Mouse (Mus musculus): ENCODE measurements around the gene Glra1. TPM values are rescaled to one million over a fixed set of nuclear protein-coding genes. Genes with fewer than 3 reads are reported as not detected.

Gene Glra1
- polyA plus RNA-seq, 1 experiment, result 0.15 TPM

- TF ChIP-seq POLR2A (IDR thresholded peaks at IDR 0.05; ENCODE audit: extremely low read depth, insufficient read depth, low read length), result no peak
- no peak for TF ChIP-seq CTCF (IDR thresholded peaks at IDR 0.05; ENCODE audit: extremely low read depth, insufficient read depth, low read length)
- H3K4me1 ChIP-seq (ENCODE audit: control insufficient read depth, insufficient read depth, low read length), result no peaks in the 10 kb centered on the region
- H3K27ac ChIP-seq (ENCODE audit: insufficient read depth, low read length), result no peak overlapping the region
- no peak overlapping the region for H3K4me3 ChIP-seq (ENCODE audit: insufficient read depth, low read length)
Measured at GRCm38 (mm10) chr11:55591194-55591593, 16.8 kb downstream of the Glra1 start.

- TF ChIP-seq CTCF (IDR thresholded peaks at IDR 0.05; ENCODE audit: extremely low read depth, insufficient read depth, low read length) (peak; percentile 47), POLR2A (IDR thresholded peaks at IDR 0.05; ENCODE audit: extremely low read depth, insufficient read depth, low read length) (no peak)
- Histone ChIP-seq H3K27ac (ENCODE audit: insufficient read depth, low read length) (no peak overlapping the region), H3K4me3 (ENCODE audit: insufficient read depth, low read length) (no peak overlapping the region), H3K4me1 (ENCODE audit: control insufficient read depth, insufficient read depth, low read length) (no peaks in the 10 kb centered on the region)
Measured at GRCm38 (mm10) chr11:55589376-55590167, 18.4 kb downstream of the Glra1 start.

DNA sequence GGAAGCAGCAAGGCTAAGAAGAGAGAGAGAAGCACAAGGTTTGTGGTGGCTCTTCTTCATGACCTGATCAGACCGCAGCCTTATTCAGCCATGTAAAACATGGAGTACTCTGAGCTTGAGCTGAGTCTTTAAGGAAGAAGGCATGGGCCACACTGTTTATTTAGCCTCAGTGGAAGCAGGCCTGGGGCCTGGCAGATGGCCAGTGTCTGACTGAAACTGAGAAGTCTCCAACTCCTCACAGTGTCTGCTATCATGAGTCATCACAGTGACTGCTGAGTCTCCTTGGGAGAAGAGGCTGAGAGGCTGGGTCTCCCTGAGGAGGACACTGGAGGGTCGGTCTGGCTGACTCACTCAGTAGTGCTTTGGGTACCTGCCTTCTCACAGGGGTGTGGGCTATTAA is 33.6 kb downstream of the Glra1 start:
- no peak for TF ChIP-seq POLR2A (IDR thresholded peaks at IDR 0.05; ENCODE audit: extremely low read depth, insufficient read depth, low read length)
- TF ChIP-seq CTCF (IDR thresholded peaks at IDR 0.05; ENCODE audit: extremely low read depth, insufficient read depth, low read length), result no peak
- Histone ChIP-seq H3K27ac (ENCODE audit: insufficient read depth, low read length) (no peak overlapping the region), H3K4me1 (ENCODE audit: control insufficient read depth, insufficient read depth, low read length) (no peaks in the 10 kb centered on the region), H3K4me3 (ENCODE audit: insufficient read depth, low read length) (no peak overlapping the region)

DNA sequence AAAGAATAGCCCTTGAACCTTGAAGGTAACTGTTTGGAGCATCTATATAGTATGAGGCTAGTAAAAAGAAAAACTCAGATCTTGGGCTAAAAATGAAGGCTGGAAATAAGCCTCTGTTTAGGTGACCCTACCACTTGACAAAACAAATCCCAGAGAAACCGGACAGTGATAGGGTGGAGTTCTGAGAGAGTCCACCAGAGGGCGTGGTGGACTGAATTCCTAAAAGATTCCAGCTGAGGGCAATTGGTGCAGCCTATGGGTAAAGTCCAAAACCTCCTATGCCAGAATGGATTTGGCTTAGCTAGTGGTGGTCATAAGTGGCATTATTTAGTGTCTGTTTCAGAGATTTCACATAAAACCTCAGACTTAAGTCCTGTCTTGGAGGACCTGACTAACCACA is 36.9 kb downstream of the Glra1 start:
- no peak overlapping the region for H3K27ac ChIP-seq (ENCODE audit: insufficient read depth, low read length)
- TF ChIP-seq CTCF (IDR thresholded peaks at IDR 0.05; ENCODE audit: extremely low read depth, insufficient read depth, low read length), result peak; percentile 59
- no peak for TF ChIP-seq POLR2A (IDR thresholded peaks at IDR 0.05; ENCODE audit: extremely low read depth, insufficient read depth, low read length)
- H3K4me3 ChIP-seq (ENCODE audit: insufficient read depth, low read length), result no peak overlapping the region
- no peaks in the 10 kb centered on the region for H3K4me1 ChIP-seq (ENCODE audit: control insufficient read depth, insufficient read depth, low read length)

GRCm38 (mm10) chr11:55566309-55567099 is 41.5 kb downstream of the Glra1 start:
- no peak overlapping the region for H3K4me3 ChIP-seq (ENCODE audit: insufficient read depth, low read length)
- H3K27ac ChIP-seq (ENCODE audit: insufficient read depth, low read length), result no peak overlapping the region
- no peak for TF ChIP-seq CTCF (IDR thresholded peaks at IDR 0.05; ENCODE audit: extremely low read depth, insufficient read depth, low read length)
- no peak for TF ChIP-seq POLR2A (IDR thresholded peaks at IDR 0.05; ENCODE audit: extremely low read depth, insufficient read depth, low read length)

DNA sequence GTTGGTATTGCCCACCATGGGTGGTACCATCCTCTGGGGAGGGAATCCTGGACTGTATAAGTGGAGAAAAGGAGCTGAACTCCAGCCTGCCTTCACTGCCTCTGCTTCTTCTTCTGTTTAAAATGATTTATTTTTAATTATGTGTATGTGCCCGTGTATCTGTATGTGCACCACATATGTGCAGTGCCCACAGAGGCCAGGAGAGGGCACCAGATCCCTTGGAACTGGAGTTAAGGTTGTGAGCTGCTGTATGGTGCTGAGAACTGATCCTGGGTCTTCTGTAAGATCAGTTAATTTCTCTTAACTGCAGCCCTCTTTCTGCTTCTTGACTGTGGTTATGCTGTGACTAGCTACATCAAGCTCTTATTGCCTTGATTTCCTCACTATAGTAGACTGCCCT is 62.3 kb downstream of the Glra1 start:
- TF ChIP-seq POLR2A (IDR thresholded peaks at IDR 0.05; ENCODE audit: extremely low read depth, insufficient read depth, low read length), result no peak
- no peak for TF ChIP-seq CTCF (IDR thresholded peaks at IDR 0.05; ENCODE audit: extremely low read depth, insufficient read depth, low read length)
- H3K27ac ChIP-seq (ENCODE audit: insufficient read depth, low read length), result no peak overlapping the region
- H3K4me1 ChIP-seq (ENCODE audit: control insufficient read depth, insufficient read depth, low read length), result no peaks in the 10 kb centered on the region
- H3K4me3 ChIP-seq (ENCODE audit: insufficient read depth, low read length), result no peak overlapping the region

More at GRCm38 (mm10) chr11:55566309-55567099, 41.5 kb downstream of the Glra1 start:
- no peaks in the 10 kb centered on the region for H3K4me1 ChIP-seq (ENCODE audit: control insufficient read depth, insufficient read depth, low read length)

GRCm38 (mm10) chr11:55542671-55543070 is 65.3 kb downstream of the Glra1 start:
- Histone ChIP-seq H3K4me3 (ENCODE audit: insufficient read depth, low read length) (no peak overlapping the region), H3K4me1 (ENCODE audit: control insufficient read depth, insufficient read depth, low read length) (no peaks in the 10 kb centered on the region), H3K27ac (ENCODE audit: insufficient read depth, low read length) (no peak overlapping the region)
- no peak for TF ChIP-seq CTCF (IDR thresholded peaks at IDR 0.05; ENCODE audit: extremely low read depth, insufficient read depth, low read length)
- TF ChIP-seq POLR2A (IDR thresholded peaks at IDR 0.05; ENCODE audit: extremely low read depth, insufficient read depth, low read length), result no peak

DNA sequence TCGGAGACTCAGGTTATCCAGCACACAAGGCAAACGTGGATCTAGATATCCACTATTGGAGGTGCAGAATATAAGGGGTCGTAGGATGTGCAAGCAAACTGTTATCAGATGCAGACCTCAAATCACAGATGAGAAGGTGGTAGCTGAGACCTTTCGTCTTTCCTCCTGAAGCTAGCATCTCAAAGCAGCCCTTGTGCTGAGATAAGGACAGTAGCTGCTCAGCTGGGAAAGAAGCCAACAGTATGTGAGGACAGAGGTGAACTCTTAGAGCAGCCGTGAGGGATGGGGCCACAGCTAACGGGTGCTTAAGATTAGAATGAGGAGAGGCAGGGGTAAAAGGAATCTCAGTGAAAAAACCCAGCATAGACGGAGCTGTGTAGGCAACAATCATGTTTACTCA is 65.9 kb downstream of the Glra1 start:
- Histone ChIP-seq H3K4me1 (ENCODE audit: control insufficient read depth, insufficient read depth, low read length) (no peaks in the 10 kb centered on the region), H3K27ac (ENCODE audit: insufficient read depth, low read length) (no peak overlapping the region), H3K4me3 (ENCODE audit: insufficient read depth, low read length) (no peak overlapping the region)
- TF ChIP-seq CTCF (IDR thresholded peaks at IDR 0.05; ENCODE audit: extremely low read depth, insufficient read depth, low read length), result no peak
- TF ChIP-seq POLR2A (IDR thresholded peaks at IDR 0.05; ENCODE audit: extremely low read depth, insufficient read depth, low read length), result no peak

GRCm38 (mm10) chr11:55534766-55535165 is 73.2 kb downstream of the Glra1 start:
- Histone ChIP-seq H3K4me1 (ENCODE audit: control insufficient read depth, insufficient read depth, low read length) (peaks cover 4% of the 10 kb centered on the region; the same call in 1 of the 2 replicates), H3K4me3 (ENCODE audit: insufficient read depth, low read length) (no peak overlapping the region), H3K27ac (ENCODE audit: insufficient read depth, low read length) (no peak overlapping the region)
- no peak for TF ChIP-seq POLR2A (IDR thresholded peaks at IDR 0.05; ENCODE audit: extremely low read depth, insufficient read depth, low read length)
- TF ChIP-seq CTCF (IDR thresholded peaks at IDR 0.05; ENCODE audit: extremely low read depth, insufficient read depth, low read length), result no peak
